Mouse (Mus musculus) forebrain, embryonic 14.5 days (tissue): ENCODE data around the gene Naa80. TPM values are rescaled to one million over a fixed set of nuclear protein-coding genes. Genes with fewer than 3 reads are reported as not detected.
A peak's percentile ranks its signal among the peaks of the same experiment; 100 is the strongest.

Experiments used
- ATAC-seq: fragments of 200-750 bp; cut with Nextera tagmentation; 2 replicates; pipeline ENCODE4 v1.8.0; 2017; ENCODE audit warnings: mild to moderate bottlenecking, moderate library complexity
- DNase-seq: peaks from one replicate; pipeline ENCODE4 v3.0.0-alpha.2; 2015; ENCODE audit warnings: low spot score
- H3K27ac ChIP-seq: fragments of 300-500 bp; sonication (generic); 2 replicates; pipeline ENCODE4 v1.5.1; 2014; ENCODE audit warnings: low read depth, mild to moderate bottlenecking, control low read depth, low read length, moderate library complexity
- H3K27me3 ChIP-seq: fragments of 300-500 bp; sonication (generic); replicated peaks from 2 replicates; pipeline ENCODE4 v1.6.1; 2014; ENCODE audit warnings: low read length, control low read depth, mixed read lengths; ENCODE audit not compliant: control insufficient read depth, insufficient read depth
- H3K36me3 ChIP-seq: fragments of 300-500 bp; sonication (generic); 2 replicates; pipeline ENCODE4 v1.6.1; 2014; ENCODE audit warnings: low read length, control low read depth; ENCODE audit not compliant: control insufficient read depth, insufficient read depth
- H3K4me1 ChIP-seq: fragments of 300-500 bp; sonication (generic); 2 replicates; pipeline ENCODE4 v1.6.1; 2014; ENCODE audit warnings: antibody characterized with exemption, low read length, control low read depth; ENCODE audit not compliant: control insufficient read depth, insufficient read depth
- H3K4me2 ChIP-seq: fragments of 300-500 bp; sonication (generic); 2 replicates; pipeline ENCODE4 v1.6.1; 2014; ENCODE audit warnings: mild to moderate bottlenecking, control low read depth, low read length
- H3K4me3 ChIP-seq: fragments of 300-500 bp; sonication (generic); 2 replicates; pipeline ENCODE4 v1.5.1; 2014; ENCODE audit warnings: low read depth, low read length, control low read depth
- H3K9ac ChIP-seq: fragments of 300-500 bp; sonication (generic); 2 replicates; pipeline ENCODE4 v1.6.1; 2014; ENCODE audit warnings: mild to moderate bottlenecking, low read length, control low read depth, moderate library complexity
- H3K9me3 ChIP-seq: fragments of 300-500 bp; sonication (generic); replicated peaks from 2 replicates; pipeline ENCODE4 v1.6.1; 2016; ENCODE audit warnings: low read length, control low read depth, mixed read lengths; ENCODE audit not compliant: control insufficient read depth
- WGBS: fragments of 180-500 bp; shearing (Covaris S2); extraction: QIAGEN DNeasy Blood & Tissue Kit; methylation state at CpG from one replicate; pipeline ENCODE4 v1.1.7; 2014; 5-methylcytosine and 5-hydroxymethylcytosine counted together
- polyA plus RNA-seq: library from polyadenylated mRNA; unstranded; fragments of >200 nt; fragmentation: Nextera tagmentation; extraction: Ambion mirVana; gene quantifications from 2 replicates; pipeline ENCODE4 v1.2.1, GENCODE M21; 2014

Gene Naa80
- polyA plus RNA-seq, 1 experiment from 2014 or later = 18.7 TPM

GRCm38 (mm10) chr9:107629901-107630425, 51.3 kb downstream of the Naa80 start:
- 4% methylated on average over 14 of the region's 14 CpGs for WGBS
- H3K4me3 ChIP-seq = peak overlapping the region; percentile 7; the same call in 1 of the 2 replicates

GRCm38 (mm10) chr9:107630576-107630975, 51.9 kb downstream of the Naa80 start:
- H3K27me3 ChIP-seq = no peaks in the 10 kb centered on the region
- H3K27ac ChIP-seq = peak overlapping the region; percentile 96
- H3K4me3 ChIP-seq = 0 out of 2 replicates have a peak overlapping the region, but pooled peaks have one; percentile 7
- 0% methylated on average over 4 of the region's 4 CpGs for WGBS
- peak; percentile 36 for ATAC-seq
- peak; percentile 92 for DNase-seq
- H3K36me3 ChIP-seq = 0 out of 2 replicates have a peak, but pooled peaks cover 9% of the 10 kb centered on the region
- H3K4me1 ChIP-seq = peaks cover 69% of the 10 kb centered on the region
- peak overlapping the region; percentile 48 for H3K4me2 ChIP-seq
- H3K9ac ChIP-seq = peak overlapping the region; percentile 69
- no peaks in the 10 kb centered on the region for H3K9me3 ChIP-seq

More at GRCm38 (mm10) chr9:107629901-107630425, 51.3 kb downstream of the Naa80 start:
- H3K4me1 ChIP-seq = peaks cover 69% of the 10 kb centered on the region
- H3K4me2 ChIP-seq = peak overlapping the region; percentile 48
- no peaks in the 10 kb centered on the region for H3K27me3 ChIP-seq
- peak overlapping the region; percentile 69 for H3K9ac ChIP-seq
- H3K27ac ChIP-seq = peak overlapping the region; percentile 96
- H3K36me3 ChIP-seq = peaks cover 14% of the 10 kb centered on the region
- H3K9me3 ChIP-seq = no peaks in the 10 kb centered on the region
- ATAC-seq = peak; percentile 8; the same call in 1 of the 2 replicates
- peak; percentile 69 for DNase-seq

GRCm38 (mm10) chr9:107631311-107631826, 52.7 kb downstream of the Naa80 start:
- Histone ChIP-seq H3K4me2 (peak overlapping the region; percentile 92), H3K4me1 (peaks cover 67% of the 10 kb centered on the region), H3K27ac (peak overlapping the region; percentile 96), H3K9ac (peak overlapping the region; percentile 78; the same call in 1 of the 2 replicates), H3K36me3 (0 out of 2 replicates have a peak, but pooled peaks cover 9% of the 10 kb centered on the region), H3K27me3 (no peaks in the 10 kb centered on the region), H3K9me3 (no peaks in the 10 kb centered on the region), H3K4me3 (no peak overlapping the region; the same call in 1 of the 2 replicates)
- WGBS = 18% methylated on average over 9 of the region's 9 CpGs
- ATAC-seq (no peak), DNase-seq (no peak)

- 0 out of 2 replicates have a peak, but pooled peaks cover 9% of the 10 kb centered on the region for H3K36me3 ChIP-seq
- peak overlapping the region; percentile 79; the same call in 1 of the 2 replicates for H3K4me3 ChIP-seq
- peak overlapping the region; percentile 78 for H3K9ac ChIP-seq
- peak overlapping the region; percentile 92 for H3K4me2 ChIP-seq
- peak overlapping the region; percentile 96 for H3K27ac ChIP-seq
- 51% methylated on average over 8 of the region's 8 CpGs for WGBS
- H3K9me3 ChIP-seq = no peaks in the 10 kb centered on the region
- no peaks in the 10 kb centered on the region for H3K27me3 ChIP-seq
- ATAC-seq = no peak
- peaks cover 66% of the 10 kb centered on the region for H3K4me1 ChIP-seq
- no peak for DNase-seq
Measured at GRCm38 (mm10) chr9:107631861-107632260, 53.2 kb downstream of the Naa80 start.

- no peaks in the 10 kb centered on the region for H3K9me3 ChIP-seq
- H3K4me3 ChIP-seq = peak overlapping the region; percentile 79
- ATAC-seq (no peak), DNase-seq (no peak)
- peak overlapping the region; percentile 78 for H3K9ac ChIP-seq
- 0 out of 2 replicates have a peak, but pooled peaks cover 9% of the 10 kb centered on the region for H3K36me3 ChIP-seq
- no peaks in the 10 kb centered on the region for H3K27me3 ChIP-seq
- peak overlapping the region; percentile 96 for H3K27ac ChIP-seq
- peak overlapping the region; percentile 92 for H3K4me2 ChIP-seq
- WGBS = 9% methylated on average over 6 of the region's 6 CpGs
- peaks cover 66% of the 10 kb centered on the region for H3K4me1 ChIP-seq
Measured at GRCm38 (mm10) chr9:107632478-107632877, 53.8 kb downstream of the Naa80 start.

- ATAC-seq = peak; percentile 25
- 0 out of 2 replicates have a peak, but pooled peaks cover 9% of the 10 kb centered on the region for H3K36me3 ChIP-seq
- peak overlapping the region; percentile 78 for H3K9ac ChIP-seq
- H3K27me3 ChIP-seq = no peaks in the 10 kb centered on the region
- WGBS = 2% methylated on average over 33 of the region's 33 CpGs
- H3K4me2 ChIP-seq = peak overlapping the region; percentile 92
- H3K27ac ChIP-seq = peak overlapping the region; percentile 96
- H3K9me3 ChIP-seq = no peaks in the 10 kb centered on the region
- peaks cover 62% of the 10 kb centered on the region for H3K4me1 ChIP-seq
- H3K4me3 ChIP-seq = peak overlapping the region; percentile 79
- DNase-seq = peak; percentile 80
Measured at GRCm38 (mm10) chr9:107633091-107633660, 54.5 kb downstream of the Naa80 start.

Other genes starting within 250 kb of the Naa80 start
- 14.0 and 15.7 TPM in 2 replicates for gene Hemk1, start 240.5 kb upstream of the Naa80 start, polyA plus RNA-seq
- 2.0 and 2.3 TPM in 2 replicates for gene 6430571L13Rik, start 238.3 kb upstream of the Naa80 start, polyA plus RNA-seq
- gene Cacna2d2, start 179.3 kb upstream of the Naa80 start, polyA plus RNA-seq = 4.2 and 4.3 TPM in 2 replicates
- 44.4 and 53.4 TPM in 2 replicates for gene Tmem115, start 44.9 kb upstream of the Naa80 start, polyA plus RNA-seq
- 33.1 and 38.0 TPM in 2 replicates for gene Cyb561d2, start 36.7 kb upstream of the Naa80 start, polyA plus RNA-seq
- 83.2 and 83.8 TPM in 2 replicates for gene Nprl2, start 36.7 kb upstream of the Naa80 start, polyA plus RNA-seq
- 4.3 and 4.6 TPM in 2 replicates for gene Zmynd10, start 31.6 kb upstream of the Naa80 start, polyA plus RNA-seq
- 34.7 and 37.1 TPM in 2 replicates for gene Rassf1, start 27.3 kb upstream of the Naa80 start, polyA plus RNA-seq
- gene Tusc2, start 15.6 kb upstream of the Naa80 start, polyA plus RNA-seq = 105 and 107 TPM in 2 replicates
- gene Hyal2, start 10.9 kb upstream of the Naa80 start, polyA plus RNA-seq = 98.0 and 109 TPM in 2 replicates
- gene Hyal1, start 2.0 kb upstream of the Naa80 start, polyA plus RNA-seq = 2.6 and 3.3 TPM in 2 replicates
- 0.66 and 1.0 TPM in 2 replicates for gene Hyal3, start 1.9 kb downstream of the Naa80 start, polyA plus RNA-seq
- gene Ifrd2, start 8.8 kb downstream of the Naa80 start, polyA plus RNA-seq = 18.7 and 19.1 TPM in 2 replicates
- gene Sema3b, start 30.3 kb downstream of the Naa80 start, polyA plus RNA-seq = 0.85 and 1.3 TPM in 2 replicates
- gene Gnai2, start 56.5 kb downstream of the Naa80 start, polyA plus RNA-seq = 371 and 423 TPM in 2 replicates
- gene Slc38a3, start 90.6 kb downstream of the Naa80 start, polyA plus RNA-seq = 32.8 and 32.9 TPM in 2 replicates
- gene Gnat1, start 100.8 kb downstream of the Naa80 start, polyA plus RNA-seq = 0.28 and 0.66 TPM in 2 replicates
- 7.4 and 12.2 TPM in 2 replicates for gene Sema3f, start 131.6 kb downstream of the Naa80 start, polyA plus RNA-seq
- gene Rbm5, start 192.1 kb downstream of the Naa80 start, polyA plus RNA-seq = 188 and 210 TPM in 2 replicates